Mouse (Mus musculus) stomach, embryonic 15.5 days (tissue): ENCODE data around the gene Macrod2. TPM values are rescaled to one million over a fixed set of nuclear protein-coding genes. Genes with fewer than 3 reads are reported as not detected.

ENCODE experiments used
- ATAC-seq: fragments of 200-750 bp; cut with Nextera tagmentation; 2 replicates; pipeline ENCODE4 v1.8.0; 2017; ENCODE audit warnings: low read depth, moderate number of reproducible peaks, moderate TSS enrichment; ENCODE audit not compliant: insufficient read depth, low FRiP score
- H3K27ac ChIP-seq: fragments of 300-500 bp; sonication (generic); 2 replicates; pipeline ENCODE4 v1.5.1; 2015; ENCODE audit warnings: mild to moderate bottlenecking, inconsistent platforms
- H3K27me3 ChIP-seq: fragments of 300-500 bp; sonication (generic); replicated peaks from 2 replicates; pipeline ENCODE4 v1.6.1; 2015; ENCODE audit warnings: inconsistent platforms
- H3K36me3 ChIP-seq: fragments of 300-500 bp; sonication (generic); 2 replicates; pipeline ENCODE4 v1.6.1; 2015; ENCODE audit warnings: inconsistent platforms
- H3K4me1 ChIP-seq: fragments of 300-500 bp; sonication (generic); 2 replicates; pipeline ENCODE4 v1.6.1; 2015; ENCODE audit warnings: inconsistent platforms
- H3K4me2 ChIP-seq: fragments of 300-500 bp; sonication (generic); 2 replicates; pipeline ENCODE4 v1.6.1; 2015; ENCODE audit warnings: mild to moderate bottlenecking, inconsistent platforms
- H3K4me3 ChIP-seq: fragments of 300-500 bp; sonication (generic); replicated peaks from 2 replicates; pipeline ENCODE4 v1.5.1; 2015; ENCODE audit warnings: inconsistent platforms
- H3K9ac ChIP-seq: fragments of 300-500 bp; sonication (generic); 2 replicates; pipeline ENCODE4 v1.6.1; 2015; ENCODE audit warnings: inconsistent platforms
- H3K9me3 ChIP-seq: fragments of 300-500 bp; sonication (generic); 2 replicates; pipeline ENCODE4 v1.6.1; 2016; ENCODE audit warnings: inconsistent platforms
- WGBS: fragments of 180-500 bp; shearing (Covaris S2); methylation state at CpG from one replicate; pipeline ENCODE4 v1.1.7; 2015; 5-methylcytosine and 5-hydroxymethylcytosine counted together
- polyA plus RNA-seq: library from polyadenylated mRNA; unstranded; fragments of >200 nt; fragmentation: Nextera tagmentation; extraction: Ambion mirVana; gene quantifications from 2 replicates; pipeline ENCODE4 v1.2.1, GENCODE M21; 2015

Gene Macrod2
- polyA plus RNA-seq, 1 experiment from 2014 or later: 40.8 TPM

DNA sequence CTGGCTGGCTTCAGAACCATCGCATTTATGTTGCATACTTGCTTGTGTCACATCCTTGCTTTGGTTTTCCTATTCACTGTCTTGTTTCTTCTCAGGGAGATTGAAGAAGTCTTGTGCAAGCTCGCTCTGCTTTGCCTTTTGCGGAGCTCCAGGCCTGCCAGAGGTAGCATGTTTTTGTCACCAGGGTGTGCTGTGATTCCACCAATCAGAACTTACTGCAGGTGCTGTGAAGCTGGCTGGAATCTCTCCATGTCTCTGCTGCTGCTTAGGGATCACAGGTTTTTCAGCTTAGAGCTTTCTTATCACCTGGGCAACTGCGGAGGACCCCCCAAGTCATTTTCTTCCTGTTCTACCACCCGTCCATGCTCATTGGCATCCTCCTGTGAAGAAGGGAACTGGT is 105.8 kb downstream of the Macrod2 start:
- H3K4me1 ChIP-seq: no peaks in the 10 kb centered on the region
- no peak for ATAC-seq
- no peaks in the 10 kb centered on the region for H3K27me3 ChIP-seq
- no peak overlapping the region for H3K4me3 ChIP-seq
- no peaks in the 10 kb centered on the region for H3K9me3 ChIP-seq
- WGBS: 23% methylated on average over 5 of the region's 5 CpGs
- H3K27ac ChIP-seq: no peak overlapping the region
- H3K36me3 ChIP-seq: no peaks in the 10 kb centered on the region
- H3K9ac ChIP-seq: no peak overlapping the region
- H3K4me2 ChIP-seq: no peak overlapping the region

DNA sequence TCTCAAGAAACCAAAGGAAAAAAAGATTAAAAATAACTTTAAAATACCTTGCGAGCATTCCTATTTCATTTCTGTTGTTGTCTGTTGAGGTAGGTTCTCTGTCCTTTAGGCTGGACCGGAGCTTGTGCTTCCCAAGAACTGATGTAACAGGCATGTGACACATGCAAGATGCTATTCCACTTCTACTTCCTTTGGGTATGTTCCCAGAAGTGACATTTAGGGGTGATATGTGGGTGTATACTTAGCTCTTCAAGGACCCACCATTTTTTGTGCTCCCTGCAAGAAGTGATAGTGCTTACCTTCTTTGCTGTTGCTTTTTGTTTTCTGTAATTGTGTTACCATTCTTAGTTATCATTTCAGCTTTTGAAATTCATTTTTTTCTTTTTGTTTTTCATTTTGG is 126.4 kb downstream of the Macrod2 start:
- no peak overlapping the region for H3K4me3 ChIP-seq
- H3K4me1 ChIP-seq: no peaks in the 10 kb centered on the region
- ATAC-seq: no peak
- WGBS: 93% methylated on average over 2 of the region's 2 CpGs
- H3K9me3 ChIP-seq: no peaks in the 10 kb centered on the region
- no peak overlapping the region for H3K27ac ChIP-seq
- H3K27me3 ChIP-seq: no peaks in the 10 kb centered on the region
- H3K9ac ChIP-seq: no peak overlapping the region
- no peaks in the 10 kb centered on the region for H3K36me3 ChIP-seq
- H3K4me2 ChIP-seq: no peak overlapping the region

DNA sequence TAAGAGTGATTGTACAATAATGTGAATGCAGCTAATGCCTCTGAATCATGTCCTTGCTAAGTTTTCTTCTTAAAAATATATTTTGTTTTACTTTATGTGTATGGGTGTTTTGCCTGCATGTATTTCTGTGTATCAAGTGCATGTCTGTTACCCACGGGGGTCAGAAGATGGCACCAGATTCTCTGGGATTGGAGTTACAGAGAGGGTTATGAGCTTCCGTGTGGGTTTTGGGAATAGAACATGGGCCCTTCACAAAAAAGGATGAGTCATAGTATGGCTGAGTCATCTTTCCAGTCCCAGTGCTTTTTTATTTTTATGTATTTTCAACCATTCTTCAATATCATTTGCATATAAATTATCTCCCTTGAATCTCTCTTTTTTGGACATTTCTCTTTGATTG is 135.1 kb downstream of the Macrod2 start:
- Histone ChIP-seq H3K9me3 (no peaks in the 10 kb centered on the region), H3K4me3 (no peak overlapping the region), H3K27ac (no peak overlapping the region), H3K4me2 (no peak overlapping the region), H3K9ac (no peak overlapping the region), H3K4me1 (no peaks in the 10 kb centered on the region), H3K36me3 (no peaks in the 10 kb centered on the region), H3K27me3 (no peaks in the 10 kb centered on the region)
- ATAC-seq: no peak
- 67% methylated on average over 2 of the region's 2 CpGs for WGBS

DNA sequence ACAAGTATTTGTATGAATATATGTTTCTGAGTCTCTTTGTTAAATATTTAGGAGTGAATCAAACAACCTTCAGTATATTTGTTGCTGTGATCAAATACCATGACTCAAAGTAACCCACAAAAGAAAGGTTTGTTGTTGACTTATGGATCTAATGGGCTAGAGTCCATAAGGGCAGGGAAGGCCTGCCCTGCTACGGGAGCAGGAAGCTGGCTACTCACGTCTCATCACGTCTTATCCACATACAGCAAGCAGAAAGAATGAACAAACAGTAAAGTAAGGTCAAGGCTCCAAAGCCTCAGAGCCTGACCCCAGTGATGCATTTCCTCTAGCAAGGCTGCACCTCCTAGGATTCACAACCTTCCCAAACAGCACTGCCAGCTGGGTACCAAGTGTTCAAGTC is 136.9 kb downstream of the Macrod2 start:
- Histone ChIP-seq H3K4me3 (no peak overlapping the region), H3K4me2 (no peak overlapping the region), H3K36me3 (no peaks in the 10 kb centered on the region), H3K9ac (no peak overlapping the region), H3K9me3 (no peaks in the 10 kb centered on the region), H3K4me1 (no peaks in the 10 kb centered on the region), H3K27me3 (no peaks in the 10 kb centered on the region), H3K27ac (no peak overlapping the region)
- no peak for ATAC-seq
- 43% methylated on average over 3 of the region's 3 CpGs for WGBS

DNA sequence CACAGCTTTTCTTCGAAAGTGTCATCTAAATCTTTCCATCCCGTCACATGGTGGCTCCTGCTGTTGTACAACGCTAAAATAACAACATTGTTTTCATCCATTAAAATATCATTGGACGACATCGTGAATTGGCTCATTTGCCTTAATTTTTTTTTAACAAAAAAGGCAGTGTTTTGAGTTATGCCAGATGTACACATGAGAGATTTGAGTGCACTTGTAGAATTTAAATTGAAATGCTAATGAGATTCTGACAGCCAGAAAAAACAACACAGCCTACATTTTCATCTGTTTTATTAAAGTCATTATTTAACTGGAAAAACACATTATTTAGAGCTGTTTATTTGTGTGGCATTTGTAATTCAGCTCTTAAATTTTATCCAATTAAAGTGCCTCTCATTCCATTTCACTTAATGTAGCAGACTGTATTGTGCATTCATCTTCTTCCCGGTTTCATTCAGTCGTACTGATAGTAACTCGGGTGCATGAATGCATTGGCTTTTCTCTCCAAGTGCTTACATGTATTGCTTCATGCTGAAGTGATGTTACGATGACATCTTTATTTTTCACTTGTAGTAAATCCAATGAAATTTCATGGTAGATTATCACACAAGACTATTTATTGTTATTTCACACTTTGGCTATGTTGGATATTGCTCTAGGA is 137.9 kb downstream of the Macrod2 start:
- WGBS: 74% methylated on average over 9 of the region's 9 CpGs
- H3K36me3 ChIP-seq: no peaks in the 10 kb centered on the region
- H3K4me2 ChIP-seq: no peak overlapping the region
- no peak for ATAC-seq
- H3K4me3 ChIP-seq: no peak overlapping the region
- H3K27me3 ChIP-seq: no peaks in the 10 kb centered on the region
- no peaks in the 10 kb centered on the region for H3K4me1 ChIP-seq
- no peak overlapping the region for H3K27ac ChIP-seq
- no peaks in the 10 kb centered on the region for H3K9me3 ChIP-seq
- H3K9ac ChIP-seq: no peak overlapping the region

DNA sequence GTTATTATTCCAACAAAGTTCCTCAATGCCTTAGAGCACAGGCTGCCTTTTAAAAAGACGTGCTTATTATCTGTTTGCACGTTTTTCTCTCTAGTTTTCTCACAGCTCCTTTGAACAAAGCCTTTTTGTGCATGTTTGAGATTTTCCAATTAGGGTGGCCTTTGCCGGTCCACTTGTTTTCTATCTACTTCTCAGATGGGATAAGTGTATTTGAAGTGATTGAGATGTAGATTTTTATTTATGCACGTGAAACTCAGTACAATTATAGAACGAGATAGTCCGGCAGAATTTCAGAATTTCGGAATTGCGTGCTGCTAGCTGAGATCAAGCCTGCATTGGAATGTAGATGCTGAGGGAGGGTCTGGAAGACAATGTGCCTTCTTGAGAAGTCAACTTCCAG is 138.5 kb downstream of the Macrod2 start:
- H3K27me3 ChIP-seq: no peaks in the 10 kb centered on the region
- no peaks in the 10 kb centered on the region for H3K4me1 ChIP-seq
- no peak for ATAC-seq

DNA sequence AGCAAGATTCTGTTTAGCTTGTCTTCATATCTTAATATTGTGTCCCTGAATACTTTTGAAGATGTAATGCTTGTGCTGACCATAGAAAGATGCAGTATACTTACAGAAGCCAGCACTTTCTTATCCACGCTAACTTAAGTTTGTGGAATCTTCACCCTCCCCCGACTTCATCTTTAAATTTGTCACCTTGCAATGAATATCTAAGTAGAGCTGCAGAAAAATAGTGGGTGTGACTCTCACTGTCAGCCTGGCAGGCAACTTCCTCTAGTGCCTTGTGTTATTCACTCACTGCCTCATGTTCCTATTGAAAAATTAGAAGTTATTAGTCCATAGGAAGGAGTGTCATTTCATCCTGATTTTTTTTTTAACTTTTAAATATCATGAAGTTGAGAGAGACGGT is 139.5 kb downstream of the Macrod2 start:
- no peaks in the 10 kb centered on the region for H3K36me3 ChIP-seq
- no peak overlapping the region for H3K9ac ChIP-seq
- no peaks in the 10 kb centered on the region for H3K27me3 ChIP-seq
- 80% methylated on average over 3 of the region's 3 CpGs for WGBS
- no peaks in the 10 kb centered on the region for H3K9me3 ChIP-seq
- no peak overlapping the region for H3K4me3 ChIP-seq
- ATAC-seq: no peak
- H3K4me1 ChIP-seq: no peaks in the 10 kb centered on the region
- H3K4me2 ChIP-seq: no peak overlapping the region
- H3K27ac ChIP-seq: no peak overlapping the region

More for the DNA sequence above, 138.5 kb downstream of the Macrod2 start:
- Histone ChIP-seq H3K9me3 (no peaks in the 10 kb centered on the region), H3K27ac (no peak overlapping the region), H3K9ac (no peak overlapping the region), H3K4me3 (no peak overlapping the region), H3K4me2 (no peak overlapping the region), H3K36me3 (no peaks in the 10 kb centered on the region)
- WGBS: 83% methylated on average over 8 of the region's 8 CpGs

DNA sequence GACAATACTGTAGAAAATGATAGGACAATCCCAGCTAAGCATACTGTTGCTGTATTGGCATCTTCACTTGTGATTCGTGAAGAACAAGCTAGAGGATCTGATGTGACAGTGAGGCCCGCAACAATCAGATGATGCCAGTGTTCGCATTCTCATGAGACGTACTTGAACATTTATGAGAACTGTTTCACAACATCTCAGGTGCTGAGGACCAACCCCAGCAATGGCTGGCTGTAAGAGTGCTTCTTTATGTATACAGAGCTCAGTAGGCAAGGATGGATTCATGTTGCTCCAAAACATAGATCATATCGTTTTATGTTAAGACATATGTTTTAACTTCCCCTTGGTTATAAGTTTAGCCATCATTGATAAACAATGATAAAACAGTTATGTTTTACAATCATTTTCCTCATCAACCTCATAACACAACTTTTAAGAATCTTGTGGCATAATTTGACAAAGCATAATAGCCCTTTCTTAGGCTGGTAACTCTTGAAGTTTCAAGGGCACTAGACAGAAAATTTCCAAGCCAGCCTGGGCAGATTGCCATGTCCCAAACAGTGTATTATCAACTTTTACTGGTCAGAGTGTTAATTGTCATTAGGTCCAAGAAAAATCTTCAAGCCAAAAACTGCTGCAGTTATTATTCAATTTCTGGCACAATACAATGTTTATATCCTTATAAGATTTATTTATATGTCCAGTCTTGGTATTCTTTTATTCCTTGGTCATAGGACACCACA is 140.9 kb downstream of the Macrod2 start:
- Histone ChIP-seq H3K9me3 (no peaks in the 10 kb centered on the region), H3K27me3 (no peaks in the 10 kb centered on the region), H3K4me2 (no peak overlapping the region), H3K9ac (no peak overlapping the region), H3K36me3 (no peaks in the 10 kb centered on the region), H3K4me1 (no peaks in the 10 kb centered on the region), H3K27ac (no peak overlapping the region), H3K4me3 (no peak overlapping the region)
- ATAC-seq: no peak
- 84% methylated on average over 5 of the region's 5 CpGs for WGBS

DNA sequence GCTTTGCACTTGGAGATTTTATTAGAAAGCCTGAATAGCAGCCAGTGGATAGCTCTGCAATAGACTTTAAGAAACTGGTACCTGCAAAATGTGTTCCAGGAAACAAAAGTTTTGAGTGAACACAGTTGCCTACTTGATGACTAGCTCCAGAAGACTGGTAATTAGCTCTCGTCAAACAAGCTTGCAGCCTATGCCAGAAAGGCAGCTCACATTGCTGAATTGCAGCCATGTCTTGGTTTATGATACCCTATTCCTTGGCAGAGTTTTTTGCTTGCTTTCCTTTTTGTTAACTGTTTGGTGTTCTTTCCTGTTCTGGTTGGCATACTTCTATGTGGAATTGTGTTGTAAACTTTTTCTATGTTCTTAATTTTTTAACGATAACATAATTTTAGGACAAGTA is 154.2 kb downstream of the Macrod2 start:
- H3K4me3 ChIP-seq: no peak overlapping the region
- H3K9me3 ChIP-seq: no peaks in the 10 kb centered on the region
- WGBS: 64% methylated on average over 2 of the region's 2 CpGs
- H3K4me2 ChIP-seq: no peak overlapping the region
- ATAC-seq: no peak
- no peaks in the 10 kb centered on the region for H3K4me1 ChIP-seq
- H3K36me3 ChIP-seq: no peaks in the 10 kb centered on the region
- H3K9ac ChIP-seq: no peak overlapping the region
- no peaks in the 10 kb centered on the region for H3K27me3 ChIP-seq
- no peak overlapping the region for H3K27ac ChIP-seq

DNA sequence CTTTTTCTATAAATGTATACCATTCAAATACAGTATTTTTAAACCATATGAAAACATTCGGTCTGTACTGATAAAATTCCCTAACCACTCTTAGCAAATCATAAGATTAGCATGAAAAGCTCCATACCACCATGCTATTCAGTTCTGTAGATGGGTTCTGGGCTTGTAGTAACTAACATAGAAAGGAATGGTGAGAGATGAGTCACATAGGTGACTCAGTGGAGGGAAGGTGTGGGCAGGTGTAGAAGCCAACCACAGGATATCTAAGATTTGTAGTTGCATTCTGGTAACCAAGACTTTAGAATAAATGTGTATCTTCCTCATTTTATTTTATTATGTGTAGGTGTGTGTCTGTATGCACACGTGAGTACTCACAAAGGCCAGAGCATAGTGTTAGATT is 166.3 kb downstream of the Macrod2 start:
- 85% methylated on average over 2 of the region's 2 CpGs for WGBS
- no peak for ATAC-seq
- Histone ChIP-seq H3K27ac (no peak overlapping the region), H3K4me2 (no peak overlapping the region), H3K4me3 (no peak overlapping the region), H3K36me3 (no peaks in the 10 kb centered on the region), H3K27me3 (no peaks in the 10 kb centered on the region), H3K9ac (no peak overlapping the region), H3K9me3 (no peaks in the 10 kb centered on the region), H3K4me1 (no peaks in the 10 kb centered on the region)

DNA sequence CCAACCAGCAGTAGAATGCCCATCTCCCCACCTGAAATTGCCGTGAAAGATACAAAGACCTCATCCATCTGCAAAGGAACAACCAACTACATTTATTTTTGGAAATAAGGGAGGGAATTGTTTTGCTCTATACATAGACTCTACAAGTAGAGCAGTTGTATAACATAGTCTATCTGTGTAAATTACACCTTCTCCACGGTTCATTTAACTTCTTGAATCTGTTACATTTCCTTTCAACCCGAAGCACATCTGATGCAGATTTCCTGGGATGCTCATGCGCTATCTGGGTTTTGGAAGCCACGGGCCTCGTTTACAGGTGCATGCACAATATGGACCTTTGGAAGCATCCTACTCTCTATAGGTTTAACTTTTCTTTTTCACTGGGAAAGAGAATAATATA is 175.8 kb downstream of the Macrod2 start:
- ATAC-seq: no peak
- no peak overlapping the region for H3K9ac ChIP-seq
- H3K4me2 ChIP-seq: no peak overlapping the region
- no peaks in the 10 kb centered on the region for H3K27me3 ChIP-seq
- no peak overlapping the region for H3K27ac ChIP-seq
- H3K9me3 ChIP-seq: no peaks in the 10 kb centered on the region
- no peaks in the 10 kb centered on the region for H3K4me1 ChIP-seq
- no peaks in the 10 kb centered on the region for H3K36me3 ChIP-seq
- H3K4me3 ChIP-seq: no peak overlapping the region
- WGBS: 83% methylated on average over 6 of the region's 6 CpGs

DNA sequence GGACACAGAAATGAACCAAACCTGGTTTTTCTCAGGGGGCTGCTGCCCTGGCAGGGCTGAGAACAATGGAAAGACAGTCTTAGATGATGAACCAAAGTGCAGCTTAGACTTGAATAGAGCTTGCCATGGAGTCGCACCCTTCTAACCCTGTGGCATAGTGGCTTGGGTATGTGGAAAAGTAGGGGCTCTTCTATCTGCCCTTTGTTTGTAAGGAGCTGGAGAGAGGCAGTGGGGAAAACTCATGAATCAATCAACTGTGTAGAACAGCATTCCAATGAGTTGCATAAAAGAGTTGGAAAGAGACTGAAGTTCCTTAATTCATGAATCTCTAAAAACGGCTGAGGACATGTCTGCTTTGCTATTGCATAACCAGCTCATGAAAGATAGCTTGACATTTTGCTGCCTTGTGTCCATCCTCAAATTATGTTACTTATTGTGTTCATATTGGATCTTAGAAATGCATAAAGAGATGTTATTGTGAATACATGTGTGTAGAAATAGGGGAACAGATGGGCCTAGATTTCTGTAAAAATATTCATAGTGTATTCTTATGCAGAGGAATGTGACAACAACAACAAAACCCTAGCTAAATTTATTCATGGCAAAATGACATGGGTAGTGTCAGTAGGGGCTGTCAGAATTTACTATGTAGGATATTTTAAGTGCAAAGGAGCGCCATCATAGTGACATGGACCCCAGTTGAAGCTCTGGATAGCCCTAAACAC is 197.6 kb downstream of the Macrod2 start:
- H3K9me3 ChIP-seq: no peaks in the 10 kb centered on the region
- 74% methylated on average over 3 of the region's 3 CpGs for WGBS
- H3K4me3 ChIP-seq: no peak overlapping the region
- H3K4me2 ChIP-seq: no peak overlapping the region
- H3K36me3 ChIP-seq: no peaks in the 10 kb centered on the region
- H3K27ac ChIP-seq: no peak overlapping the region
- no peak for ATAC-seq
- H3K27me3 ChIP-seq: no peaks in the 10 kb centered on the region
- no peak overlapping the region for H3K9ac ChIP-seq
- H3K4me1 ChIP-seq: no peaks in the 10 kb centered on the region
